Mouse (Mus musculus) liver, adult (tissue): ENCODE data around the gene S1pr5.

Source experiments
- GATA4 ChIP-seq: IDR thresholded peaks from 2 replicates; pipeline ENCODE4 v1.6.1; 2014; ENCODE audit warnings: mild to moderate bottlenecking, low read length; ENCODE audit not compliant: insufficient replicate concordance

Gene S1pr5

GRCm38 (mm10) chr9:21197981-21198380 lies 50.3 kb downstream of the S1pr5 start:
- TF ChIP-seq GATA4, result no peak

GRCm38 (mm10) chr9:21196521-21197433 lies 51.5 kb downstream of the S1pr5 start:
- TF ChIP-seq GATA4, result no peak

GRCm38 (mm10) chr9:21194787-21195493 lies 53.3 kb downstream of the S1pr5 start:
- TF ChIP-seq GATA4, result no peak

GRCm38 (mm10) chr9:21193786-21194185 lies 54.5 kb downstream of the S1pr5 start:
- no peak for TF ChIP-seq GATA4
